Mouse (Mus musculus) lung, embryonic 16.5 days (tissue): ENCODE data around the gene Scnn1b. TPM values are rescaled to one million over a fixed set of nuclear protein-coding genes. Genes with fewer than 3 reads are reported as not detected.

Experiments
- polyA plus RNA-seq: library from polyadenylated mRNA; unstranded; fragments of >200 nt; fragmentation: Nextera tagmentation; extraction: Ambion mirVana; gene quantifications from 2 replicates; pipeline ENCODE4 v1.2.1, GENCODE M21; 2015

Gene Scnn1b
- polyA plus RNA-seq, 1 experiment from 2014 or later: 7.1 TPM

Other genes starting within 250 kb of the Scnn1b start
- gene Usp31, start 157.8 kb upstream of the Scnn1b start, polyA plus RNA-seq: 1.7 and 2.0 TPM in 2 replicates
- gene Scnn1g, start 130.6 kb upstream of the Scnn1b start, polyA plus RNA-seq: 11.5 and 13.9 TPM in 2 replicates
- 26.1 and 30.7 TPM in 2 replicates for gene Cog7, start 116.7 kb downstream of the Scnn1b start, polyA plus RNA-seq
- 65.7 and 67.3 TPM in 2 replicates for gene Gga2, start 156.2 kb downstream of the Scnn1b start, polyA plus RNA-seq
- gene Ubfd1, start 202.1 kb downstream of the Scnn1b start, polyA plus RNA-seq: 43.5 and 44.4 TPM in 2 replicates
- 12.2 and 12.8 TPM in 2 replicates for gene Ears2, start 202.2 kb downstream of the Scnn1b start, polyA plus RNA-seq
- gene Ndufab1, start 236.8 kb downstream of the Scnn1b start, polyA plus RNA-seq: 564 and 584 TPM in 2 replicates